Mouse (Mus musculus): ENCODE measurements around the gene Mosmo. TPM values are rescaled to one million over a fixed set of nuclear protein-coding genes. Genes with fewer than 3 reads are reported as not detected.

Mosmo gene
- total and polyA plus RNA-seq, 2 experiments from 2014 or later: 11.8 to 35.0 TPM

DNA sequence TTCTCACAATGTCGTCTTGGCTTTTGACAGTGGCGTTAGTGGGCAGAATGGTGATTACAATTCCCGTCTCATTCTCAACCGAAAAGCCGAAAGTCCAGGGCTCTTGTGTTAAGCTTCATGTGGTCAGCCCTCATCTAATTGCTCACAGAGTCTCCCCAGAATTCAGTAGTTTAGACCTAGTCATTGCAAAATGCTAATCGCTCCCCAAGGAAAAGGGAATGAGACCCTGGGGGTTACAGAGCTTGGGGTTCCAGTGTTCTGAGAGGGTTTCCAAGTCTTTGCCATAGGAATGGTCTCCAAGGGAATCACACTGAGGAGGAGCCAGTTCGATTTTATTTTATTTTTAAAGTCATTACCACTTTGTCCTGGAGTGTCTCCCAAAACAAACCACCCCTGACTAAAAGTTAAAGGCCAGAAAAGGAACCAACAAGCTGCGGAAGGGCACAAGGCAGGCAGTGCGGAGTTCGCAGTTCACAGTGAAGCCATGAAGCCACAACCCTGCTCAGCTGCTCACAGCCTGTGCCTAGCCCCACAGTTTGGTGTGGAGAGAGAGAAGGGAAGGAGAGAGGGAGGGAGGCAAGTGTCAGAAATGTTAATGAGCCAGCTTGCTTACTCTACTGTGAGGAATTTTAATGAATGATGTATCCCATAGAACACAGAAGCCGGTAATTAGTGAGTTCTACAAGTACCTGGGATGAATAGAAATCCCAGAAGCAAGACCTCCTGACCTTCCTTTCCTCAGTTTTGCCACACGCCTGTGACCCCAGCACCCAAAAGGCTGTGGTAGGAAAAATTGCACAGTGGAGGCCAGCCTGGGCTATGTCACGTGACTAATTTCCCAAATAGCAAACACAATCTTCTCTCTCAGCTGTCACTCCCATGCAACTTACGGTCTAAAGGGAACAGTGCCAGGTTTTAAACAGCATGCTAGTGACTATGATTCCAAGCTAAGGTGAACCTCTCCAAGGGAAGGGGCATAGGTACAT, 66.2 kb downstream of the Mosmo start:
- Histone ChIP-seq H3K27me3 (ENCODE audit: insufficient read depth, low read length) (no peaks in the 10 kb centered on the region), H3K4me2 (ENCODE audit: low read depth) (no peak overlapping the region), H3K4me3 (ENCODE audit: low read depth, low read length) (no peak overlapping the region), H3K9ac (no peak overlapping the region), H3K27ac (ENCODE audit: low read depth, low read length) (no peak overlapping the region), H3K4me1 (ENCODE audit: insufficient read depth) (peaks cover 8% of the 10 kb centered on the region), H3K36me3 (ENCODE audit: insufficient read depth) (no peaks in the 10 kb centered on the region), H3K9me3 (ENCODE audit: low read length) (no peaks in the 10 kb centered on the region)
- no peak for TF ChIP-seq CTCF (IDR thresholded peaks at IDR 0.05; ENCODE audit: low read depth)
- peak; percentile 28; the same call in 1 of the 2 replicates for ATAC-seq
- DNase-seq: no peak
- 48% methylated on average over 14 of the region's 14 CpGs for WGBS

GRCm38 (mm10) chr7:120744606-120745005, 67.2 kb downstream of the Mosmo start:
- no peak for TF ChIP-seq CTCF (IDR thresholded peaks at IDR 0.05; ENCODE audit: low read depth)
- 87% methylated on average over 6 of the region's 6 CpGs for WGBS
- peaks cover 5% of the 10 kb centered on the region for H3K4me1 ChIP-seq (ENCODE audit: insufficient read depth)

GRCm38 (mm10) chr7:120746029-120746428, 68.6 kb downstream of the Mosmo start:
- H3K4me2 ChIP-seq (ENCODE audit: low read depth): no peak overlapping the region
- H3K9ac ChIP-seq: no peak overlapping the region
- H3K4me1 ChIP-seq (ENCODE audit: insufficient read depth): no peaks in the 10 kb centered on the region
- ATAC-seq (no peak), DNase-seq (no peak)
- H3K27ac ChIP-seq (ENCODE audit: low read depth, low read length): no peak overlapping the region
- WGBS: 73% methylated on average over 3 of the region's 3 CpGs
- no peak for TF ChIP-seq CTCF (IDR thresholded peaks at IDR 0.05; ENCODE audit: low read depth)
- H3K4me3 ChIP-seq (ENCODE audit: low read depth, low read length): no peak overlapping the region
- H3K27me3 ChIP-seq (ENCODE audit: insufficient read depth, low read length): no peaks in the 10 kb centered on the region
- H3K36me3 ChIP-seq (ENCODE audit: insufficient read depth): no peaks in the 10 kb centered on the region
- H3K9me3 ChIP-seq (ENCODE audit: low read length): no peaks in the 10 kb centered on the region

More at GRCm38 (mm10) chr7:120744606-120745005, 67.2 kb downstream of the Mosmo start:
- no peaks in the 10 kb centered on the region for H3K36me3 ChIP-seq (ENCODE audit: insufficient read depth)
- no peak overlapping the region for H3K9ac ChIP-seq
- H3K27ac ChIP-seq (ENCODE audit: low read depth, low read length): no peak overlapping the region
- H3K27me3 ChIP-seq (ENCODE audit: insufficient read depth, low read length): no peaks in the 10 kb centered on the region
- H3K9me3 ChIP-seq (ENCODE audit: low read length): no peaks in the 10 kb centered on the region
- ATAC-seq: no peak
- no peak overlapping the region for H3K4me3 ChIP-seq (ENCODE audit: low read depth, low read length)
- DNase-seq: no peak
- H3K4me2 ChIP-seq (ENCODE audit: low read depth): no peak overlapping the region

GRCm38 (mm10) chr7:120746821-120747220, 69.4 kb downstream of the Mosmo start:
- Histone ChIP-seq H3K4me1 (ENCODE audit: insufficient read depth) (no peaks in the 10 kb centered on the region), H3K4me2 (ENCODE audit: low read depth) (no peak overlapping the region), H3K36me3 (ENCODE audit: insufficient read depth) (no peaks in the 10 kb centered on the region), H3K9ac (no peak overlapping the region), H3K27me3 (ENCODE audit: insufficient read depth, low read length) (no peaks in the 10 kb centered on the region), H3K27ac (ENCODE audit: low read depth, low read length) (no peak overlapping the region), H3K4me3 (ENCODE audit: low read depth, low read length) (no peak overlapping the region), H3K9me3 (ENCODE audit: low read length) (no peaks in the 10 kb centered on the region)
- no peak for DNase-seq
- TF ChIP-seq CTCF (IDR thresholded peaks at IDR 0.05; ENCODE audit: low read depth): no peak
- WGBS: 89% methylated on average over 5 of the region's 5 CpGs
- no peak for ATAC-seq

GRCm38 (mm10) chr7:120748478-120748877, 71.1 kb downstream of the Mosmo start:
- Histone ChIP-seq H3K9ac (no peak overlapping the region), H3K27me3 (ENCODE audit: insufficient read depth, low read length) (no peaks in the 10 kb centered on the region), H3K4me2 (ENCODE audit: low read depth) (no peak overlapping the region), H3K36me3 (ENCODE audit: insufficient read depth) (no peaks in the 10 kb centered on the region), H3K27ac (ENCODE audit: low read depth, low read length) (no peak overlapping the region), H3K9me3 (ENCODE audit: low read length) (no peaks in the 10 kb centered on the region), H3K4me1 (ENCODE audit: insufficient read depth) (no peaks in the 10 kb centered on the region), H3K4me3 (ENCODE audit: low read depth, low read length) (no peak overlapping the region)
- no peak for DNase-seq
- no peak for ATAC-seq
- TF ChIP-seq CTCF (IDR thresholded peaks at IDR 0.05; ENCODE audit: low read depth): no peak

GRCm38 (mm10) chr7:120751330-120751729, 73.9 kb downstream of the Mosmo start:
- Histone ChIP-seq H3K9ac (no peak overlapping the region), H3K27me3 (ENCODE audit: insufficient read depth, low read length) (no peaks in the 10 kb centered on the region), H3K9me3 (ENCODE audit: low read length) (no peaks in the 10 kb centered on the region), H3K27ac (ENCODE audit: low read depth, low read length) (no peak overlapping the region), H3K4me2 (ENCODE audit: low read depth) (no peak overlapping the region), H3K4me1 (ENCODE audit: insufficient read depth) (no peaks in the 10 kb centered on the region), H3K36me3 (ENCODE audit: insufficient read depth) (no peaks in the 10 kb centered on the region), H3K4me3 (ENCODE audit: low read depth, low read length) (no peak overlapping the region)
- no peak for TF ChIP-seq CTCF (IDR thresholded peaks at IDR 0.05; ENCODE audit: low read depth)
- ATAC-seq (no peak), DNase-seq (no peak)

DNA sequence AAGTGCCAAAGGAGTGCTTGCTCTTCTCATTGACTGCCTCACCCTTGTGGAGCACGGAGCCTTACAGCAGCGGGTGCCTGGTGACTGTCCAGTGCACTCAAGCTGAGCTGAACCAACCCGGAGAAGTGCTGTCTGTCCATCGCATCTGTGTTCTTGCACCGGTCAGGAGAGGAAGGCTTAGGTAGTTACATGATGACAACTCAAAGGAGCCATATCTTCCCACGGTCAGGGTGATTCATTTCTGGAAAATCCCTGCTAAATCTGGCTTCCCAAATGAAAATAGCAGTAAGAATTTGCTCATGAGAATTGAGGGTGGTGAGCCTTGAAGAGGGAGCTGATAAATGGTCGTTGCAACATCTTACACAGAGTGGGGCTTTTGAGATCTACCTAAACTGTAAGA, 74.5 kb downstream of the Mosmo start:
- Histone ChIP-seq H3K27me3 (ENCODE audit: insufficient read depth, low read length) (no peaks in the 10 kb centered on the region), H3K9me3 (ENCODE audit: low read length) (no peaks in the 10 kb centered on the region), H3K27ac (ENCODE audit: low read depth, low read length) (no peak overlapping the region), H3K9ac (no peak overlapping the region), H3K4me3 (ENCODE audit: low read depth, low read length) (no peak overlapping the region), H3K4me2 (ENCODE audit: low read depth) (no peak overlapping the region), H3K4me1 (ENCODE audit: insufficient read depth) (no peaks in the 10 kb centered on the region), H3K36me3 (ENCODE audit: insufficient read depth) (no peaks in the 10 kb centered on the region)
- DNase-seq (no peak), ATAC-seq (no peak)
- 86% methylated on average over 7 of the region's 7 CpGs for WGBS
- TF ChIP-seq CTCF (IDR thresholded peaks at IDR 0.05; ENCODE audit: low read depth): no peak
